Mouse (Mus musculus) hindbrain, embryonic 14.5 days (tissue): ENCODE measurements around the gene Ptch1. TPM values are rescaled to one million over a fixed set of nuclear protein-coding genes. Genes with fewer than 3 reads are reported as not detected.

Source experiments
- ATAC-seq: fragments of 200-750 bp; cut with Nextera tagmentation; 2 replicates; pipeline ENCODE4 v1.8.0; 2017; ENCODE audit warnings: moderate number of reproducible peaks, mild to moderate bottlenecking, moderate TSS enrichment, moderate library complexity; ENCODE audit not compliant: low FRiP score
- DNase-seq: peaks from one replicate; pipeline ENCODE4 v3.0.0-alpha.2; 2015; ENCODE audit warnings: low spot score
- H3K27ac ChIP-seq: fragments of 300-500 bp; sonication (generic); 2 replicates; pipeline ENCODE4 v1.5.1; 2014; ENCODE audit warnings: mild to moderate bottlenecking, moderate library complexity
- H3K27me3 ChIP-seq: fragments of 300-500 bp; sonication (generic); 2 replicates; pipeline ENCODE4 v1.6.1; 2014; ENCODE audit warnings: mild to moderate bottlenecking, low read length, mixed read lengths; ENCODE audit not compliant: control insufficient read depth, insufficient read depth
- H3K36me3 ChIP-seq: fragments of 300-500 bp; sonication (generic); replicated peaks from 2 replicates; pipeline ENCODE4 v1.6.1; 2014; ENCODE audit not compliant: control insufficient read depth, insufficient read depth
- H3K4me1 ChIP-seq: fragments of 300-500 bp; sonication (generic); replicated peaks from 2 replicates; pipeline ENCODE4 v1.6.1; 2014; ENCODE audit warnings: antibody characterized with exemption, low read length, mixed read lengths; ENCODE audit not compliant: control insufficient read depth, insufficient read depth
- H3K4me2 ChIP-seq: fragments of 300-500 bp; sonication (generic); replicated peaks from 2 replicates; pipeline ENCODE4 v1.6.1; 2014; ENCODE audit warnings: mild to moderate bottlenecking, moderate library complexity
- H3K4me3 ChIP-seq: fragments of 300-500 bp; sonication (generic); replicated peaks from 2 replicates; pipeline ENCODE4 v1.5.1; 2014; ENCODE audit warnings: mild to moderate bottlenecking, low read length
- H3K9ac ChIP-seq: fragments of 300-500 bp; sonication (generic); 2 replicates; pipeline ENCODE4 v1.6.1; 2014
- H3K9me3 ChIP-seq: fragments of 300-500 bp; sonication (generic); 2 replicates; pipeline ENCODE4 v1.6.1; 2016; ENCODE audit warnings: low read length; ENCODE audit not compliant: control insufficient read depth
- WGBS: fragments of 180-500 bp; shearing (Covaris S2); extraction: QIAGEN DNeasy Blood & Tissue Kit; methylation state at CpG from one replicate; pipeline ENCODE4 v1.1.7; 2014; 5-methylcytosine and 5-hydroxymethylcytosine counted together
- polyA plus RNA-seq: library from polyadenylated mRNA; unstranded; fragments of >200 nt; fragmentation: Nextera tagmentation; extraction: Ambion mirVana; gene quantifications from 2 replicates; pipeline ENCODE4 v1.2.1, GENCODE M21; 2014

The Ptch1 gene
- polyA plus RNA-seq, 1 experiment from 2014 or later = 22.7 TPM

- Histone ChIP-seq H3K4me3 (no peak overlapping the region), H3K4me2 (no peak overlapping the region), H3K36me3 (peaks cover 80% of the 10 kb centered on the region), H3K9ac (no peak overlapping the region), H3K4me1 (peaks cover 40% of the 10 kb centered on the region), H3K27ac (0 out of 2 replicates have a peak overlapping the region, but pooled peaks have one; percentile 39), H3K27me3 (no peaks in the 10 kb centered on the region), H3K9me3 (no peaks in the 10 kb centered on the region)
- 7% methylated on average over 2 of the region's 2 CpGs for WGBS
- no peak for DNase-seq
- no peak for ATAC-seq
Observed at GRCm38 (mm10) chr13:63528852-63529251, 44.5 kb downstream of the Ptch1 start.

GRCm38 (mm10) chr13:63528164-63528675 lies 45.2 kb downstream of the Ptch1 start:
- no peaks in the 10 kb centered on the region for H3K9me3 ChIP-seq
- H3K36me3 ChIP-seq = peaks cover 79% of the 10 kb centered on the region
- no peak overlapping the region for H3K9ac ChIP-seq
- 3% methylated on average over 5 of the region's 5 CpGs for WGBS
- H3K27ac ChIP-seq = 0 out of 2 replicates have a peak overlapping the region, but pooled peaks have one; percentile 39
- H3K4me3 ChIP-seq = no peak overlapping the region
- ATAC-seq (peak; percentile 53; the same call in 1 of the 2 replicates), DNase-seq (no peak)
- no peaks in the 10 kb centered on the region for H3K27me3 ChIP-seq
- peaks cover 40% of the 10 kb centered on the region for H3K4me1 ChIP-seq
- H3K4me2 ChIP-seq = no peak overlapping the region

DNA sequence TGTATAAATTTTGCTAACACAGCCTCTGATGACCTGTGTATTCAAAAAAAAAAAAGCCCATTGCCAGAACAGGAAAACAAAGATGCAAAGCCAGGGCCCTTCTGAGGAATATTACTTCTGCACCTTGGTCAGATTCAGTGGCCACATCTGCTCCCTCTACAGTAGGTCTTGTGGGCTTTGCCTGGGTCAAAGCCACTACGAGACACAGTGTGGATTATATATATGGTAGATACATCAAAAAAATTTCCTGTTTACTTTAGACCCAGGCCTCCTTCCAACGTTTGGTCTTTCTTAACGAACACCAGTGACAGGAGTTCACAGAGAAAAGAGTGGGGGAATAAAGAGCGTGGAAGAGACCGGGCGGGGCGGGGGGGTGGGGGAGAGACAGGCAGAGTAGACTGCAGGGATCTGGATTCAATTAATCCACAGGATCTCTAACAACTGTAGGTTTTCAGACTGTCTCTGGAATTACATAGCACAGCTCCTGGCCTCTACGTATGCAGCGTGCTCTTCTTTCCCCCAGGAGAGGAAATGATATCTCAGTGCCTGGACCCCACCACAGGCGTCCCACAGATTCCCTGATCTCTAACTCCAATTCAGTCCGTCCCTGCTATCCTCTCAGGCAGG lies 47.7 kb downstream of the Ptch1 start:
- WGBS = 47% methylated on average over 11 of the region's 11 CpGs

DNA sequence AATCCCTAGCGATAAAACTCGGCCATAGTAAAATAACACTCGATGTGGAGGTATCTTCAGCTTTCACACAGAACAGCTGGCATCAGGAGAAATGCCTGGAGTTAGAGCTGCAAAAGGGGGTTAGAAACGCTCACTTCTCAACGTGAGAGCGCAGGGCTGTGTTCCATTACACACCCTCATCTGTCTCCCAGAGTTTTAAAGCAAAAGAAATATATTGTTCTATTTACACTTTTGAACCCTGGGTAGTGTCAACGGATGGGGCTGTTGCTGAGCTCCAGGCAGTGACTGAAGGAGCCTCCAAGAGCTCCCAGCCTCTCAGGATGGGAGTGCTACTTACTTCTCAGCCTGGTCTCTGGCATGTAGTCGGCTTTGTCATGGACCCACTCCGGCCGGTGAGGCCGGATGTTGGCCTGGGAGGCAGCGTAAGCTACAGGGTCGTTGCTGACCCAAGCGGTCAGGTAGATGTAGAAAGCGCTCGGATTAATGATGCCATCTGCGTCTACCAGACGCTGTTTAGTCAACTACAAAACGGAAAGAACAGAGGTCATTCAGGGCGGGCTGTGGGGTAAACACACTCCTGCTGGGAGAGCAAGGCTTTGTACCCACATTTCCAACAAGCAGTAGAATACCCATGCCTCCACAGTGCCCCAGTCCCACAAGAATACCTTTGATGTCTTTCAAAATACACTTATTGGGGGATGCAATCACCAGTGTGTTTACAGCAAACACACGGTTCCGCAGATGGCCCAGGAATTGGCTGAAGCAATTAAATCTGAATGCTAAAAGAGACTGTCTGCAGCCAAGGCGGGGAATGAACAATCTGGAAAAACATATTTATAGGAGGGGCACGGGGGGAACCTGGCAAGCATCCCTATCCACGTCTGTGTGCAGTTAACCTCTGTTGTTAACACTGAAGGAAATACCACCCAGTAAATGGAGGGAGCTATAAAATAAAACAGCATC lies 48.5 kb downstream of the Ptch1 start:
- Histone ChIP-seq H3K4me3 (no peak overlapping the region), H3K36me3 (peaks cover 77% of the 10 kb centered on the region), H3K27me3 (no peaks in the 10 kb centered on the region), H3K9ac (no peak overlapping the region), H3K4me2 (no peak overlapping the region), H3K4me1 (peaks cover 37% of the 10 kb centered on the region), H3K27ac (peak overlapping the region; percentile 62), H3K9me3 (no peaks in the 10 kb centered on the region)
- DNase-seq = no peak
- no peak for ATAC-seq
- WGBS = 51% methylated on average over 25 of the region's 25 CpGs

More for the DNA sequence above, 47.7 kb downstream of the Ptch1 start:
- ATAC-seq (no peak), DNase-seq (no peak)
- peaks cover 77% of the 10 kb centered on the region for H3K36me3 ChIP-seq
- H3K9me3 ChIP-seq = no peaks in the 10 kb centered on the region
- H3K4me3 ChIP-seq = no peak overlapping the region
- peaks cover 37% of the 10 kb centered on the region for H3K4me1 ChIP-seq
- H3K27ac ChIP-seq = peak overlapping the region; percentile 62; the same call in 1 of the 2 replicates
- H3K4me2 ChIP-seq = no peak overlapping the region
- H3K27me3 ChIP-seq = no peaks in the 10 kb centered on the region
- no peak overlapping the region for H3K9ac ChIP-seq

- H3K9ac ChIP-seq = no peak overlapping the region
- 51% methylated on average over 2 of the region's 2 CpGs for WGBS
- no peaks in the 10 kb centered on the region for H3K27me3 ChIP-seq
- no peak overlapping the region for H3K4me3 ChIP-seq
- peaks cover 37% of the 10 kb centered on the region for H3K4me1 ChIP-seq
- H3K36me3 ChIP-seq = peaks cover 81% of the 10 kb centered on the region
- DNase-seq = no peak
- H3K9me3 ChIP-seq = no peaks in the 10 kb centered on the region
- no peak for ATAC-seq
- H3K27ac ChIP-seq = 0 out of 2 replicates have a peak overlapping the region, but pooled peaks have one; percentile 4
- H3K4me2 ChIP-seq = no peak overlapping the region
Observed at GRCm38 (mm10) chr13:63524061-63524460, 49.3 kb downstream of the Ptch1 start.

- 81% methylated on average over 10 of the region's 10 CpGs for WGBS
- ATAC-seq = no peak
- Histone ChIP-seq H3K9ac (no peak overlapping the region), H3K4me2 (no peak overlapping the region), H3K36me3 (peaks cover 93% of the 10 kb centered on the region), H3K4me3 (no peak overlapping the region), H3K4me1 (peaks cover 27% of the 10 kb centered on the region; the same call in 1 of the 2 replicates), H3K27me3 (no peaks in the 10 kb centered on the region), H3K27ac (no peak overlapping the region), H3K9me3 (no peaks in the 10 kb centered on the region)
- no peak for DNase-seq
Observed at GRCm38 (mm10) chr13:63522832-63523231, 50.6 kb downstream of the Ptch1 start.

GRCm38 (mm10) chr13:63520110-63520509 lies 53.3 kb downstream of the Ptch1 start:
- DNase-seq (no peak), ATAC-seq (no peak)
- Histone ChIP-seq H3K36me3 (peaks cover 97% of the 10 kb centered on the region), H3K9me3 (no peaks in the 10 kb centered on the region), H3K4me1 (peaks cover 14% of the 10 kb centered on the region; the same call in 1 of the 2 replicates), H3K27ac (no peak overlapping the region), H3K9ac (no peak overlapping the region), H3K4me3 (no peak overlapping the region), H3K27me3 (no peaks in the 10 kb centered on the region), H3K4me2 (no peak overlapping the region)
- 90% methylated on average over 6 of the region's 6 CpGs for WGBS

- 77% methylated on average over 2 of the region's 2 CpGs for WGBS
- no peak for DNase-seq
Observed at GRCm38 (mm10) chr13:63516535-63516934, 56.9 kb downstream of the Ptch1 start.

DNA sequence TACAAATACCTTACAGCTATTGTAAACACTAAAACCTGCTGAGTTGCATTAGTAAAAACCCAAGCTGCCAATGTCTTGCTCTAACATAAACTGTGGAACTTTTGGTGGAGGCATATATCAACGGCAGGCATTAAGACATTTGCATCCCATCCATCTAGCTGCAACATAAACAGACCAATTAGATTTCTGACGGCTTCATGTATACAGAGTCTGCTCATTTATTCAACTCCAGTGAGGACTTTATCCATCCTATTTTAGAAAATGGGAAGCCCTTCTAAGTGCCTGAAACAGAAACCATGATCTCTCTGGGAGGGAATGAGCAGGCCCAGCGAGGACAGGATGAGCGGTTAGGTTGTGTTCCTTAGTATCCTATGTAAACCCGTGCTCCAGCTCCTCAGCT lies 57.9 kb downstream of the Ptch1 start:
- H3K4me3 ChIP-seq = no peak overlapping the region
- no peaks in the 10 kb centered on the region for H3K27me3 ChIP-seq
- no peak overlapping the region for H3K4me2 ChIP-seq
- peaks cover 96% of the 10 kb centered on the region for H3K36me3 ChIP-seq
- no peaks in the 10 kb centered on the region for H3K9me3 ChIP-seq
- no peak overlapping the region for H3K27ac ChIP-seq
- 53% methylated on average over 5 of the region's 5 CpGs for WGBS
- DNase-seq = no peak
- no peak overlapping the region; the same call in 1 of the 2 replicates for H3K9ac ChIP-seq
- ATAC-seq = no peak
- H3K4me1 ChIP-seq = peaks cover 11% of the 10 kb centered on the region

More at GRCm38 (mm10) chr13:63516535-63516934, 56.9 kb downstream of the Ptch1 start:
- H3K4me3 ChIP-seq = no peak overlapping the region
- peaks cover 11% of the 10 kb centered on the region for H3K4me1 ChIP-seq
- H3K27ac ChIP-seq = no peak overlapping the region
- no peak for ATAC-seq
- no peaks in the 10 kb centered on the region for H3K9me3 ChIP-seq
- H3K36me3 ChIP-seq = peaks cover 94% of the 10 kb centered on the region
- H3K9ac ChIP-seq = no peak overlapping the region
- H3K4me2 ChIP-seq = no peak overlapping the region
- H3K27me3 ChIP-seq = no peaks in the 10 kb centered on the region
